Mouse (Mus musculus) A20 (cell line): ENCODE data around the gene Ntn1.

Experiments used
- DNase-seq: peaks from one replicate; pipeline ENCODE4 v3.0.0-alpha.2; 2011; ENCODE audit warnings: low read depth, low spot score

The Ntn1 gene

DNA sequence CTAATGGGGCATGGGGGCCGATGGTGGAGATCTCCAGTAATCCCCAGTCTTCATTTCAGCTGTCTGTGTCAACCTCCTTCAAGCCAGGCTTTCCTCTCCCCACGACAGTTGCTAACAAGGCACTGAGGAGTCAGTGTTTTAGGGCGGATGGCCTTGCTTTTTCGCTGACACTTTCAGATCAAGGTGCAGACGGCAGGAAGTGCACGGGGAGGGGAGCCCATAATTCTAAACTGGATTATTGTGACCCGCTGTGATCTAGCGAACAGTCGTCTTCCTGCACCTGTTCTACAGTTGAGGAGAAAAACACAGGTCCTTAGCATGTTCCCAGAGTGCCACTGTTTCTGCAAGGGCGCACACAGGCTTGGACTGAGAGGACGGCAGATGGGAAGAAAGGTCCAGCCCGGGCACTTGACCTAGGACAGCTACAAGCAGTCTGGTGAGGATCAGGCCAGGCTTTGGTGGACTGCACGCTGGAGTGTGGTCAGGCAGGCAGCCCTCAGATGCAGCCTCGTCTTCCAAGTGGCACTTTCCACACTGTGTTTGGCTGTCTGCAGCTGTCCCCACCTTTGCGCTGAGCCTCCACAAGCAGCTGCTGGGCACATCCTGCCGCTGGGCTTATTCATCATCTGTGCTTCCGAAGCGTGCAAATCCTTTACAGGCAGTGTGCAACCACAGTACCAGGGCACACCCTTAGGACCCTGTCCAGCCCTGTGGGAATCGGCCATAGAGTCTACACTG, 129.7 kb downstream of the Ntn1 start:
- DNase-seq, result no peak

DNA sequence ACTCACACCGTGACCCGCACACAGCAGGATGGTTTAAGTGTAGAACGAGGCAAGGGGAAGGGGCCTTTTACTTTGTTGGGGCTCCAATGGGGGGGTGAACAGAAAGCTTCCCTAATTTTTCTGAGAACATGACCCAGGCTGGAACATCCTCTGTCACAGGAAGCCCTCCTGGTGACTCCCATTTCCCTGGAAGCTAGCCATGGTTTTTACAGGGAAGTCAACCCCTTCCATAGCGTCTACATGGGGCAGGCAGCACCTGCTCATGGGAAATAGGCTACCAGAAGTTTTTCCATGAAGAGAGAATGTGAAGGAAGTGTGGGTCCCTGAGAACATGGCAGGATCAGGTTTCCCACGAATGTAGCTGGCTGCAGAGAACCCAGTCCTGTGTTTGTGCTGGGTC, 136.3 kb downstream of the Ntn1 start:
- no peak for DNase-seq

DNA sequence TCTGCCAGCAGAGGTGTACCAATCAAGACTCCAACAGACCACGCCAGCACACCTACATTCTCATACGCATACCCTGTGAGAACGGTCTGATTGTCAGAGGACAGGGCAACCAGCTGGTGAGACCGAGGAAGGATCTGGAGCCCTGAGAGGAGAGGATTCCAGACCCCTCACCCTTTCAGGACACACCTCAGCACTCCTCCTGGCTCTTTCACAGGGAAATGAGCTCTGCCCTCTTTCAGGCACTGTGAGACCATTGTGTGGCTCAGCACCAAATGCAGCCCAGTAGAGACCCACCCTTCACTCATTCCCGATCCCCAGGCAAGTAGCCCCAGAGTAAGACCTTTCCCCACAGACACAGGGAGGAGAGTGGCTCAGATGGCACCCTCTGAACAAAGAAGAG, 137.5 kb downstream of the Ntn1 start:
- no peak for DNase-seq

DNA sequence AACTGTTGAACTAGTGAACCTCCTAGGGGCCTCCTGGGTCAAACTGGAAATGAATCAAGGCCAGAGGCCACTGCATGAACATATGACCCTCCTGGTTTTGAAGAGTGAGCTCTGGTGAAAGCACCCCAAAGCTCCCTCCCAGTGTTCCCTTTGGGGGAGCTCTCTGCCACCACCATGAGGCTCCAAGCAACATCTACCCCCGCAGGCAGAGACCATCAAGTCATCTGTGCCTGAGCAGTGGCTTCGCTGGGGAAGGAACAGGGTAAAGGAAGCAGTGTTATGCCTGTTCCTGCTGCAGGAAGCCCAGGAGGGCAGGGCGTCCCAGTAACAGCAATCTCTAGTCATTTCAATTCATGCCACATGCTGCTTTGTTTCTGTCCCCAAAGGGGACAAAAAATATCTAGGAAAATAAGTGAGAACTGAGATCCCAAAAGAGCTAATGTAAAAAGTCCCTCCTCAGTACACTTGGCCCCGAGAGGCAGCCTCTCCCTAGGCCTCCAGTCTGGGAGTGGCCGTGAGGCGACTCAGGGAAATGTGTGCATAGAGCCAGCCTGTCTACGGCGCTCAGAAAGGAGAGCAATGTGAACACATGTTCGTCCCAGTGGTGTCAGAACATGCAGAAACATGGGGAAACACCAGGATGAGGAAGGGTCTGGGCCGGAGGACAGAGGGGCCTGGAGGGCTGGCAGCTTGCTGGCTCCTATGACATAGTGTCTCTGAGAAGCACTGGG, 139.3 kb downstream of the Ntn1 start:
- no peak for DNase-seq

DNA sequence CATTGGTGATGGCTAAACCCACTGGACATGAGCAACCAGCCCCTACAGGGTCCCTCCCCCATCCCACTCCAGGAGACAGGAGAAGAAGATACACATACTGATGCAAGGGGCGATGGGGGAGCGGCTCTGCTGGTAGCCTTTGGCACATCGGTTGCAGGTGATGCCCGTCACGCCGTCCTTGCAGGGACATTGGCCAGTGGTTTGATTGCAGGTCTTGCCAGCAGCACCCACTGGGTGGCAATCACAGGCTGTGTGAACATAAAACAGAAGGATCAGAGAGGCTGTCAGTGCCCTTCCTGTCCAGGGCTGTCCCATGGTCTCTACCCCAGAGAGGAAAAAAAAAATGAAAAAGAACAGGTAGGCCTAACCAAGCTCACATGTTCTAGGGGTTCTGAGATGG, 140.2 kb downstream of the Ntn1 start:
- DNase-seq, result no peak

DNA sequence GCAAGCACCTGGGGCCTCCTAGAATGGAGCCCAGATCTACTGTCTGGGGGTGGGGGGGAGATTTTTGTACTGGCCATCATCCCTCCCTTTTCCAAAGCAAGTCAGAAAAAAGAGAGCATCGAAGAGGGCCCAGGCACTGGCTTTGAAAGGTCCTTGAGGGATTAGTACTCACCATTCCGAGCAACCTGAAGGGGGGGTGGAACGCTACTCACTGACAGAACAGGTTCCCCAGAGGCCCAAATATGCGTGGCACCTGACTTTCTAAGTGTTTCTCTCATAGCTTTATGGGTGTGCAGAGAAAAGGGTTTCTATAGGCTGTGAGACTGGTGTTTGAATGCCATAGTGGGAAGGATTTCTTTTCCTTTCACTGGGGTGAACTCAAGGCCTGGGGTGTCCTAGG, 142.1 kb downstream of the Ntn1 start:
- no peak for DNase-seq

DNA sequence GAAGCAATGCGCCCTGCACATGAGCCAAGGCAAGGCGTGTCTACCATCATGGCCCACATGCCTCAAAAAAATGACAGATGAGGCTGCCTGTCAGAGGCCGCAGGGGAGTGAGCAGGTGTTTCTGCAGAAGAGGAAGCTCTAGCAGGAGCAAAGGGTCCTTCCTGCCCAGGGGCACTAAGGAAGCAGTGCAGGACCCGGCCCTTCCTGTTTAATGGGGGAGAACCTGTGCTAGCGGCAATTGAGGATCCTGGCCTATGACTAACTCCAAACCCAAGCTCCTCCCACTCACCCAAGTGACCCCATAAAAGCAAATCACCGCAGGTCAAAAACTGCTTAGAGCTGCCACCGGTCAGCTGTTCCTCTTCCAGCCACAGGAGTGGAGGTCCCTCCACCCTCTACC, 147.1 kb downstream of the Ntn1 start:
- DNase-seq, result peak; percentile 10

DNA sequence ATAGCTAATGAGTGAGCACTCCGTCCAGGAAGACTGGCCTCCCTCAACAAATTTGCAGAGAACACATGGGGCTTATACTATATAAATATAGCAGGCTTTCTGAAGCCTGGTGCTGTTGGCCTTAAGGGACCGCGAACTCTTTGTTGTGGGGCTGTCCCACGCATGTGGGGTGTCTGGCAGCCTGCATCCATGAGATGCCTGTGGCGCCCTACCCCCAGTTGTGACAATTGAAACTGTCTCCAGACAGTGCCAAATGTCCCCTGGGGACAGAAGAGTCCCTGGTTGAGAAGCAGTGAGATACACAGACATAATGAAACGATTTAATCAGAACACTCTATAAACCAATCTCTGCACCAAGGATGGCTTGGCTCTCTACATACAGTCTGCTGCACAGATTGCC, 150.5 kb downstream of the Ntn1 start:
- no peak for DNase-seq

DNA sequence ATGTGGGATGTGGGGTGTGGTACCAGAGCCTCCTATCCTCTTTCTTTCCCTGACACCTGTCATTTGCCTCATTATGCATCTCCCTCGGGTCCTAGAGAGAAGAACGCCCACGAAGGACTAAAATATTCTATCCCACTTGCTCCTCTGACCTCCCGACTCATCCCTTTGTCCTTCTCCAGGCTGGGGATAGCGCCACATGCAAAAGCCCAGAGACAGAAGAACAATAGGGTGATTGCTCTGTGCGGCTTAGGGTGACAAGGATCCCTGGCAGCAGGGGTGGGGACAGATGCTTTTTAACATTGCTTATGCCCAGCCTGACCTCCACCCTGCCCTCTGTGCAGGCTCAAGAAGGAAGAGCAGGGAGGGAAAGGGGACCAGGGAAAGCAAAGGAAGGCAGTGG, 152.7 kb downstream of the Ntn1 start:
- DNase-seq, result no peak

DNA sequence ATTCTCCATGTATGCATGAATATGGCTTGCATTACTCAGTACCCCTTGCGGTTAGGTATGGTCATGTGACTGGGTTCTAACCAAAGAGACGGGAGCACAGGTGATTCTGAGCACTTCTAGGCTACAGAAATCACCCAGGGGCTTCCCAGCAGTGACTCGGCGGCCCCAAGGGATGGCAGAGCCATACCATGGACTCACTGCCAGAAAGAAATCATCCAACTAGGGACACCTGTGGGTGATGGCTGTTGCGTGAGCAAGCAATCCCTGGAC, 155.7 kb downstream of the Ntn1 start:
- DNase-seq, result no peak

DNA sequence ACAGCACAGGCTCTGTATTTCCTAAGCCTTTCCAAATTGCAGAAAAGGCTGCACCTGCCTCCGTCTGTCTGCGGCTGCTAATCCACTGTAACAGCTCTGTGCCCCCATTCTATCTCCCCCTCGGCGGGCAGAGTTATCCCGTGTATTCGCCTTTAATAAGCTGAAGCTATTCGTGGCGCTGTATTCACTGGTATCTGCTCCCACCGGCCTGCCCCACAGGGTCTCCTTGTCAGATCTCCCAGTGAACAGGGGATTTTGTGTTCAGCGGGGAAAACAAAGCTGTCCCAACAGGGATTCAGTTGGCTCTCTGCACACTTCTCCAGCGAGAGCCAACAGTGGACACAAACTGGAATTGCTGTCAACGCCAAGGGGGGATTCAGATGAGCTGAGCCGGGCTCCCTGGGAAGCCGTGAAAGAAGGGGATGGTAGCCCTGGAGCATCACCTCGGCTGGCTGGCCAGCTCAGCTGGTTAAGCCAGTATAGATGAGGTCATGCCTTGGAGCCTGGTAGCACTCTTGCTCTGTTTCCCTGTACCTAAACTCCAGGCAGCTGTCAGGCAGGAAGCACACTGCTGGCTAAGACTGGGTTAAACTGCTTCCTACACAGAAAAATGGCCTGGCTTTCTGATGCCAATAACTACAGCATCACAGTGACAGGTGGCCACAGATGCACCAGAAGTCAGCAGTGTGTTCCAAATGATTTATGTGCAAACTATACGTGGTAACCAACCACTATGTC, 156.2 kb downstream of the Ntn1 start:
- no peak for DNase-seq

DNA sequence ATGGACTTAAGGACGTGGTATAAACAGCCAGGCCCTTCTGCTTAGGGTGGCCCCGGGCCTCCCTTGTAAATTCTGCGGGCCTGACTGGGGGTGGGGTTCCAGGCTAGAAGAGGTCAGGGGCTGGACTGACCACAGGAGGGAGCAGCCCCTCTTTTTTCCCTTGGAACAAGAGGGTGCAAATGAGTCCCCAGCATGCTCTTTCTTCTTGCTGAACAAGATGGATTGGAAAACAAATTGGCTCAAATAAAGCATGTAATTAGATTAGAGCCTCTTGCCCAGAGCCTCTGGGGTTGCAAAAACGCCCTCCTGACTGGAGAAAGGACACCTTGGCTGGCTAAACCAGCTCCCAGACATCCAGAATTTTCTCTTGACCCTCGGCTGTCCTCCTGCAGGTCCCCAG, 160.9 kb downstream of the Ntn1 start:
- no peak for DNase-seq

DNA sequence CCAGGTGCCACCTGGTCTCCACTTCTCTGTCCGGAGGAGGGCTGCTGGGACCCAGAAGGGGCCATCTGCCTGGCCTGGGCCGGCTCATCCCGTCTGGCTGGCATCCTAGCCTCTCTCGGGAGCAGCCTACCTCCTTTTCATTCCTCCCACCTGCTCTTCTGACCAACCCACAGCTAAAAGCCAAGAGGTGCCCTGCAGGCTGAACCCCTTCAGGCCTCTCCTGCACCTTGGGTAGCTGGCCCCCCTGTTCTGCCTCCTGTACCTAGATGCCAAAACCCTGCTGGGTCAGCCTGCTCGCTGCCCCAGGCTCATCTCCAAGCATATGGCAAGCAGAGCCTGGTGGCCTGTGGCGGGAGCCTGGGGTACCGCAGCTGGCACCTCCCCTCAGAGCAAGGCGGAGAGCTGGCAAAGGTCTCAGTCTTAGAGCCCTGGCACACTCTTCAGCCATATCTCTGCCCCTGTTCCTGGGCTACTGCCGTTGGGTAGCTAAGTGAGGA, 167.1 kb downstream of the Ntn1 start:
- no peak for DNase-seq

DNA sequence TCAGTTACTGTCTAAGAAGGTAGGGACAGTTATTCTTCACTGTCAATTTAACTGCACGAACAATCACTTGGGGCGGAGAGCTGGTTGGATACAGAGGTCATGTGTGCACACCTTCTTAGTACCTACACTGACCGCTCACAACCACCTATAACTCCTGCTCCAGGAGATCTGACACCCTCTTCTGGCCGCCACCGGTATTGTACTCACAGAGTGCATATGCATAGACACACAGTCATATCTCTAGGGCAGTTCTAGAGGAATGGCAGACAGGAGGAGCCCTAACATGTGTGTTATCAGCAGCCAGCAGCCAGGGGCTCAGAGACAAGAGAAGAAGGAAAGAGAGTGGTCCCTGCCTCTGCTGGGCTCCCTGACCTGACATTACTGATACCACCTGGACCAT, 169.1 kb downstream of the Ntn1 start:
- peak; percentile 51 for DNase-seq

DNA sequence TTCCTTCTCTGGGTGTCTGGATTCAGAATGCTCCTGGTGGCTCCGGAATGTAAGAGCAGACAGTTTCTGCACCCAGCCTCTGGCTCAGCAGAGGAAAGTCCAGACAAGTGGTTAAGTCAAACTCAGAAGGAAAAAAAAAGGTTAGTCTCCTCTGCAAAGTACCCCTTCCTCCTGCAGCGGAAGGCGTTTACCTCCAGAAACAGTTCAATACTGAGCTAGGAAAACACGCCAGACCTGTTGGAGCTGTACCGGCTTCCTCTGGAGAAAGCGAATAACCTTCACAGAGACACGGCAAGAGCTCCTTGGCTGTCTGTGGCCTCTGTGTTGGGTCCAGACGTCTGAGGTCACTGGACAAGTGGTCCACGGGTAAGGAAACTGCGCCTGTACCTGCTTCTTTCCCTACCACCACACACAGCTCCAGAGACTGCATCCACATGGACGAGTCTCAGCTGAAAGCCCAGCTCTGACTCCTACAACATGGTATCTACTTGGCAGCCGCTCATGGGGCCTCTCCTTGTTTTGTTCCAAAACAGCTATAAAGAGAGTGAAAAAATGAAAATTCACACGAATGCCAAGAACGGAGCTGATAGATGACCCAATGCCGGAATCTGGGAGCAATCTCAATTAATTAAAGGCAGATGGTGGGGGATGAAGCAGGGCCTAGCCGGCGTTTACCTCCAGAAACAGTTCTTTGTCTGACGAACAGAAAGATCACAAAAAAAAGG, 171.5 kb downstream of the Ntn1 start:
- DNase-seq, result no peak

DNA sequence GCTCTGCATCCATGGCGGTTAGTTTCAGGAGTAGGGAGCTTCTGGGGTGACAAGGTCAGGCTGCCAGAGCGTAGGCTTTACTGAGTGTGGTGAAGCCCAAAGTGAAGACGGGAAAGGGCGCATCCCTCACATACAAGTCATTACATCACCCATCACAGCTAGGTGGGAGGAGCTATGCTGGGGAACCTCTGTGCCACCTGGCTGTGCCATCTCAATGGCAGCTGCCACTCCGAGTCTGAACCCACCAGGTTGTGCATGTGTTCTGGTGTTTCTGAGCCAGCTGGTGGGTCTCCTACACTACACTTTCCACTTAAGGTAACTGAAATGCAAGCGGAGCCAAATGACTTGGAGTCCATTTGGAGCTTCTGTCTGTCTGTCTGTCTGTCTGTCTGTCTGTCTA, 172.8 kb downstream of the Ntn1 start:
- no peak for DNase-seq

DNA sequence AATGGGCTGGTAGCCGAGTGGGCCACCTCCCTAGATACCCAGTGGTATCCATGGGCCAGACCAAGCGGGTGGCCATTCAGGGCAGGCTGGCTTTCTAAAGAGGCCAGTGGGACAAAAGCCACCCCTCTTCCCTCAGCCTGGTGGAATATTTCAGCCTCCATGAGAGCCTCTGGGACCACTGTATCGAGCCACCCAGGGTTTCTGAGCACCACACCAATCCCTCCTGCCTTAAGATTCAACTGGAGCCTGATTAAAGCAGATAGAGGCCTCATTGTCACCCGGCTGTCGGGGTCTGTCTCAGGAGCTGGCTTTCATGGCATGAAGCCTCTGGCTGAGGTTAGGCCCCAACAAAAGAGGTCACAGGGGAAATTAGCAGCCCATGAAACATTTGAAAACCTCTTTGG, 174.0 kb downstream of the Ntn1 start:
- no peak for DNase-seq

DNA sequence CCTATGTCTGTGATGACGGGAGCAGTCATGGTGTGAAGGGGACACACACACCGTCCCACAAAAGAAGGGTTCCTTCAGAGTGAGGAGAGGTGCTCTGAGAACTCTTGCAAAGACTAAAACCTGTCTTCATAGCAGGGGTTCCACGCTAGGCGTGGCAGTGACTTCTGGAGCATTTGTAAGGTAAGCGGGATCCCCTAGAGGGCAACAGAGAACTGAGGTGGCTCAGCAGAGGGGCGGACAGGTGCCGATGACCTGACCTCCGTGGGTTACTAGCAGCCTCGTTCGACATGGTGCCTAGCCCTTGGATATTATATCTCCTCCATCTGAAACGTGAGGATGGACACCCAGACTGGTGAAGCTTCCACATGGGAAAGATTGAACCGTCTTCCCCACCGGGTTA, 177.5 kb downstream of the Ntn1 start:
- no peak for DNase-seq

DNA sequence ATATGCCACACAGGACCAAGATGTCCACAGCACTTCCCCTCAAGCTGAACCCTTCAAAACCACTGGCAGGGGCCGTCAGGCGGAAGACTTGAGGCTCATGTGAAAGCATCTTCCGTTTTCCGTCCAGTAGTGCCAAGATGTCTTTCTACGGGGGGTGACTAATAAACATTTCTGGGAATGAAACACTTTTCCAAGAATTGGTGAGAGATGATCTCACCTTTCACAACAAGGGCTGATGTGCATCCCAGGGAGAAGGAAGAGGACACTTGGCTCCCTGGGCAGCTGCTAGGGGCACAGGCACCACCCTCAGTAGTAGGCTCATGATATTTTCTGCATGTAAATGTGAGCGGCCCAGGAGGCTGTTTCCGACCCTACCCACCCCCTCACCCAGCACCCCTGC, 178.4 kb downstream of the Ntn1 start:
- no peak for DNase-seq

DNA sequence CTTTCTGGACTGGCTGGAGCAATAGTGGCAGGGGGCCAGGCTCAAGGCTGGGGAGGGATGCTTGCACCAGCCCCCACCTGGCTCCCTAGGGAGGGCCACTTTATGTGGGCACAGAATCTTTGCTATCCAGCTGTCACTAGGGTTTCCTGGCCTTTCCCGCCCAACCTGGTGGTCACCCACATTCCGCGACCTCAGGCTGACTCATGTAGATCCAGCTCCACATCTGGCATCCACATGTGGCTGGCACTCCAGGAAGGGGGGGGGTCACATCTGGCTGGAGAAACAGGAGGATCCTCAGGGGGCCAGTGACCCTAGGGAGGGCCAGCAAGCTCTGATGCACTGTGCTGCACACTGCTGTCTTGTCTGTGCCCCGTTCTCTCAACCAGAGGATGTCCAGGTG, 179.9 kb downstream of the Ntn1 start:
- no peak for DNase-seq

DNA sequence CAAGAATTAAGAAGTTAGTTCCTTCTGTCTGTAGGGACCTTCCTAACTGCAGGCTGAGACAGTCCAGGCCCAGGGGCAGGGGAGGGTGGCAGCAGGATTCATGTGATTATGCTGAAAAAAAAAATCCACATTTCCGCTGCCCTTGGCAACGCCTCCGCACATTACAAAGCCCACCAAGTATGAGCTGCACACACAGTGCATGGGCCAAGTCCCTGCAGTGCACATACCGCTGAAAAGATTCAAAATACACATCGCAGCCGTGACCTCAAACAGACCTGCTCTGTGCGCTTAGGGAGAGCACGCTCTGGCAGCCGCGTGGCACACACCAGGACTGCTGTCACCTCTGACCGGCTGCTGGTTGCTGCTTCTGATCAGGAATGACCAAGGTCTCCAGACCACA, 184.6 kb downstream of the Ntn1 start:
- DNase-seq, result no peak

DNA sequence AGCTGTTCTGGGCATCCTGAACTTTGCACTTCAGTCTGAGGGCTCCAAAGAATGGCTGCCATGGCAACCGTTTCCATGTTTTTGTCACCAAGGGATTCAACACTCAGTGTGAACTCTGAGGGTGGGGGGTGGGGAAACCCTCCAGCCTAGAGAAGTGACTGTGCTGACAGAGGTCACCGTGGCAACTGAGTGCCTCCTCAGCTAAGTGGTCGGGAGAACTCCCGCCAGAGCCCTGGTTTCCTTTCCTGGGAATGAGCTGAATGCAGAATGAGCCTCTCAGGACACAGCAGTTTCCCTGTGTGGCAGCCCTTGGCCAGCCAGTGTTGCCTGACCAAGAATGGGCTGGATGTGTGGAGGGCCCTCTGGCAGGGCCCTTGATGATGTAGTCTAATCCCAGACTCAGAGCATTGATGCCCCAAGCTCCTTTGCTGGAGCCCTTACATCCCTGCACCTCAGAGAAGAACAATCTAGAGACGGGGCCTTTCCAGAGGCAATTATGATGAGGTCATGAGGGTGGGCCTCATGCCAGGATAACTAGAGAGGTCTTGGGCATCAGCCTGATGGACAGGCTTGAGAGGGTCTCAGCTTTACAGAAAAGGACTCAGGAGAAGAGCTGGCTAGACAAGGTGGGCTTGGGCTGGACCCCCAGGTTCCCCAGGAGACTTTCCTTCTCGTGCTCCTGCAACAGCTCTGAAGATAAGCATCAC, 185.3 kb downstream of the Ntn1 start:
- DNase-seq, result no peak
